Mouse (Mus musculus) urinary bladder, postnatal 25 days (tissue): ENCODE measurements around the gene Spag8.
A peak's percentile ranks its signal among the peaks of the same experiment; 100 is the strongest.

Experiments used
- DNase-seq: peaks from one replicate; pipeline ENCODE4 v3.0.0; 2022; ENCODE audit warnings: low spot score

The Spag8 gene

DNA sequence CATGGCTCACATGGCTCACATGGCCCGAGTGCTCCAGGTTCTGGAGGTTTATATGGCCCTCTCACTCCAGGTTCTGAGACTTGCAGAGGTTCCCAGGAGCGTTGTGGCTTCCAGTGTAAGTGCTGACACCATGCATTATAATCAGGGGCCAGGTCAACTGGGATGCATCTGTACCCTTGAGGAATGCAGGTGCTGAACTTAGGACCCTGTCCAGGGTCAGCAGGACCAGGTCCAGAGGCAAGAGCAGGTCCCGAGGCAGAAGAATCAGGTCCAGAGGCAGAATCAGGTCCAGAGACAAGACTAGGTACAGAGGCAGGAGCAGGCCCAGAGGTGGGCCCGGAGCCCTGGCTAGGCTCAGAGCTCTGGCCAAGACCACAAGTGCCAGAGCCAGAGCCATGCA lies 668 bp downstream of the Spag8 start:
- DNase-seq: no peak

DNA sequence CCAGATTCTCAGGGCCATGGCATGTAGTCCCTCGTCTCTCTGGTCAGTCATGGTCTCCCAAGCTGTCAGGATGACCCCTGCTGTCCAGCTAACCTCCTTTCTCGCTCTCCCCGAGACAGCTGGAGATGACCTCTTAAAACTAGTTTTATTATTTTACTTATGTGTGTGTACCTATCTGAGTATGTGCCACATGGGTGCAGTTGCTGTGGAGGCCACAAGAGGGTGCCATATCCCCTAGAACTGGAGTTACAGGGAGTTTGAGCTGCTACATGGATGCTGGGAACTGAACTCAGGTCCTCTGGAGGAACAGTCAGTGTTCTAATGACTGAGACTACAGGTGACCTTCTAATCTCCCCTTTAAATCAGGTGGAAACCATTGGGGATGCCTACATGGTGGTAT lies 3.6 kb downstream of the Spag8 start:
- DNase-seq: no peak

- DNase-seq: no peak
These were observed 12.9 kb downstream of the Spag8 start for GRCm38 (mm10) chr4:43640491-43640890.

DNA sequence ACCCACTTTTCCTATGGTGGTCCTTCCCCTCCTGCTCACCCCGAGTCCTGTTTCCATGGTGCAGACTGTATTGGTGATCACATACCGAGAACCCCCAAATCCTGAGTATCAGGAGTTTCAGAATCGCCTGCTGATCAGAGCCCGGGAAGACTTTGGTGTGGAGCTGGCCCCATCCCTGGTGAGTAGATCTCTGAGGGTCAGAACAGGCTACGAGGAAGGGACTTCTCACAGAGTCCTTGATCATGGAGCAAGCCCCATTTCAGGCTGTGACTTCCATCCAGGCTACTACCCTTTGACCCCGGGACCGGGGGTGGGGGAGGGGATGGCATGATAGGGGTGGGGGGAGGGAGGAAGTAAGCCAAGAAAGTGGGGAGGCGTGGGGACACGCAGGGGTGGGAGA lies 13.3 kb downstream of the Spag8 start:
- DNase-seq: no peak

- DNase-seq: no peak
These were observed 16.6 kb downstream of the Spag8 start for GRCm38 (mm10) chr4:43636751-43637150.

DNA sequence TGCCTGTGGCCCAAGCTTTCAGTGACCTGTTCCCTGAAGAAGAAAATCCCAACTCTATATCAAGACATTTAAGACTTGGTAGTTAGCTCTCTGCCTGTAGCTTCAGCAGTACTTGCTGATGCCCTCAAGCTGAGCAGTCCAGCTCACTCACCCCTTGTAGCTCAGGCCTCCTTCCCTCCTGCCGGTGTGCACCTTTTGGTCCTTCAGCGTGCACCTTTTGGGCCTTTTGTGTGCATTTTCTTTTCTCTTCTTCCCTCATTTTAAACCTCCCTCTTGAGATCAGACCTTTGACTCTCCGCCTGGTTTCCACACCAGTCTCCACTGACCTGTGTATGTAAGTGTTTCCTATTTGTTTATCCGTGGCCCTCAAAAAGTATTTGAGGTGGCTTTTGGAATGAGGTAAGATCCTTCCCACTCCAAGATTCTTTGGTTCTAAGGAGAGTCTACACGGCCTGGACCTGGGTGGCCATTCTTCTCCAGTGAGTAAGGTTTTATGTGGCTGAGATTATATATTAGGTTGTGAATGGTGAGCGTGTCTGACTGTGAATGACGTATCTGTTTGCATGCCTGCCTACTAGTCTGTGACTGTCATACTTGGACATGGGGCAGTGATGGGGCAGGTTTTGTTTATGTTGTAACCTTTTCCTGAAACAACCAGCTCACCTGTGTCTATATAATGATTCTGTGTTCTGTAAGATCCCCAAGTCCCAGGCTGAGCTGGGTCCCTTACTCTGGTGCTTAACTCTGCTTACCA lies 18.6 kb downstream of the Spag8 start:
- no peak for DNase-seq

GRCm38 (mm10) chr4:43633736-43634135 lies 19.7 kb downstream of the Spag8 start:
- no peak for DNase-seq

DNA sequence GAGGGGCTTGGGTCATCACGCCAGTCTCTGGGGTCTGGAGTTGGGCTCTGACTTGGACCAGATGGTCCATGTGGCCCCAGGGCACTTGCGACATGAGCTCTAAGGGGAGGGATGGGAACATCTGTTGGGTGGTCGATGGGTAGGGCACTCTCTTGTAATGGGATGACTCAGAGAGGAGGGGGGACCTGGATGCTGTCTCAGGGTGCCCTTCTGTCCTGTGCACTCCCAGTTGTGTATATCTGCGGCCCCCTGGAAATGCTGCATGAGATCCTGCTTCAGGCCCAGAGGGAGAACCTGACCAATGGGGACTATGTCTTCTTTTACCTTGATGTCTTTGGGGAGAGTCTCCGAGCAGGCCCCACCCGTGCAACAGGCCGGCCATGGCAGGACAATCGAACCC lies 20.1 kb downstream of the Spag8 start:
- no peak for DNase-seq

DNA sequence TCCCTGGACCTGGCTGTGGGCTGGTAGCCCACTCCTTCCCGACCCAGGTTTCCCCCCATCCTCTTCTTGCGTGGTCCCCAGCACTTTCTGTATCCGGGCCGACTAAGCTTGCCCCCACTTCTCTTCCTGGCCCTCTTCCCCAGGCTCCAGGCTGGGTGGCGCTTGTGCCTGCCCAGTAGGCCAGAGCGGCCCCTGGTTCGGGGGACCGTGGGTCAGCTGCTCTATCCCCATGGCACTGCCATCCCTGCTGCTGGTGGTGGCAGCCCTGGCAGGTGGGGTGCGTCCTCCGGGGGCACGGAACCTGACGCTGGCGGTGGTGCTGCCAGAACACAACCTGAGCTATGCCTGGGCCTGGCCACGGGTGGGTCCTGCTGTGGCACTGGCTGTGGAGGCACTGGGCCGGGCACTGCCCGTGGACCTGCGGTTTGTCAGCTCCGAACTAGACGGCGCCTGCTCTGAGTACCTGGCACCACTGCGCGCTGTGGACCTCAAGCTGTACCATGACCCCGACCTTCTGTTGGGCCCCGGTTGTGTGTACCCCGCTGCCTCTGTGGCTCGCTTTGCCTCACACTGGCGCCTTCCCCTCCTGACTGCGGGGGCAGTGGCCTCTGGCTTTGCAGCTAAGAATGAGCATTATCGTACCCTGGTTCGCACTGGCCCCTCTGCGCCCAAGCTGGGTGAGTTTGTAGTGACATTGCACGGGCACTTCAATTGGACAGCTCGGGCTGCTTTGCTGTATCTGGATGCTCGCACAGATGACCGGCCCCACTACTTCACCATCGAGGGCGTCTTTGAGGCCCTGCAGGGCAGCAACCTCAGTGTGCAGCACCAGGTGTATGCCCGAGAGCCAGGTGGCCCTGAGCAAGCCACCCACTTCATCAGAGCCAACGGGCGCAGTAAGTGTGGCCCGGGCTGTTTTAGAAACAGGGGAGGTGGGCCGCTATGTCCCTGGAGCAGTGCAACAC lies 21.2 kb downstream of the Spag8 start:
- no peak for DNase-seq

DNA sequence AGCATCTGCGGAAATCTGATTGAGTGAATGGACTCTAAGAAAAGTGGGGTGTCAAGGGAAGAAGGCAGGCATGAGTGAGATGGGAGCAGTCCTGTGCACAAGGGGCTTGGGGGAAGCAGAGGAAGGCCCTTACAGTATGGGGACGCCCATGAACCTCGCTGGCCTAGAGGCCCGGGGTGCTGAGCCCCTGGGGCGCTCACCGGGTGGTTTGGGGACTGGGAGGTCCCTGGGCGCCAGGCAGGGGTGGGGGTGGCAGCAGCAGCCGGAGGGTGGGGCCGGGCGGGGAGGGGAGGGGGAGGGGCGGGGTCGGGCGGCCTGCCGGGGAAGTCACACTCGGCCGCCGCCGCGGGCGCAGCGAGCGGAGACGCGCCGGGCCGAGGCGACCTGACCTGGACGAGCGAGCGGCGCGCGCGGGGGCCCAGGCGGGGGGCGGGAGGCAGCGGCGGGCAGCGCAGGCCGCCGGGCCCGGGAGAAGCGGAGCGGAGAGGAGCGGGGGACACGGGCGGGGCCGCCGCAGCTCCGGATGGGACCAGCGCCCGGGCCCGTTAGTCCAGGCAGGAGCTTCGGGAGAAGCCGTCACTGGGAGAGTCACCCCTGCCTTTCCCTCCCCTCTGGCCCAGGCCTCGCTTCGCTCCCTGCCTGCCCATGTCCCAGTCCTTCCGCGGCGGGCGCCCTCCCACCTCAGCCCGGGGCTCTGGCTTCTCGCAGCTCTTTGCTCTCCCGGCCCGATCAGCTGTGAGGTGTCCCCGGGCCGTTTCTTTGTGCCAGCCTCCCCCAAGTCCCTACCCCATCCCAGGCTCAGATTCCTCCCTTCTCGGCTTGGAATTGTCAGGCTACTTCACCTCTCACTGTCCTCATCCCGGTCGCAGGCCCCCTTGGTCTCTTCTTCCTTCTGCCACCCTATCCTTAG lies 22.1 kb downstream of the Spag8 start, which contains the start of gene Npr2:
Npr2 (plus strand) TSS at position 890 of the 910 bp plus-strand sequence.
- no peak for DNase-seq

DNA sequence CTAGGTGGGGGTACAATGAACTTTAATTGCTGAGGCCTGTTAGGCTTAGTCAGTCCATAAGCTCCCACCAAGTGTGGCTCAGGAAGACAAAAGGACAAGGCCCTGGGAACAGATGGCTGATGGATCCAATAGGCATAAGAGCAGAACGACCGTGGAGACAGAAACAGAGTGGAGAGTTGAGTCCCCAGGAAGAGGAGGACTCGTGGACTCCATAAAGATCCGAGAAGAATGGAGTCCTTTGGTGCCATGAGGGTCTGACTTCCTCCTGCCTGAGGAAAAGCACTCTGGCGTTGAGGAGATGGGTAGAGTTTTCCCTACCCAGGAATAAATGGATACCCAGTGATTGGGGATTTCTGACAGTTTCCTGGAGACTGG lies 22.7 kb downstream of the Spag8 start:
- no peak for DNase-seq

DNA sequence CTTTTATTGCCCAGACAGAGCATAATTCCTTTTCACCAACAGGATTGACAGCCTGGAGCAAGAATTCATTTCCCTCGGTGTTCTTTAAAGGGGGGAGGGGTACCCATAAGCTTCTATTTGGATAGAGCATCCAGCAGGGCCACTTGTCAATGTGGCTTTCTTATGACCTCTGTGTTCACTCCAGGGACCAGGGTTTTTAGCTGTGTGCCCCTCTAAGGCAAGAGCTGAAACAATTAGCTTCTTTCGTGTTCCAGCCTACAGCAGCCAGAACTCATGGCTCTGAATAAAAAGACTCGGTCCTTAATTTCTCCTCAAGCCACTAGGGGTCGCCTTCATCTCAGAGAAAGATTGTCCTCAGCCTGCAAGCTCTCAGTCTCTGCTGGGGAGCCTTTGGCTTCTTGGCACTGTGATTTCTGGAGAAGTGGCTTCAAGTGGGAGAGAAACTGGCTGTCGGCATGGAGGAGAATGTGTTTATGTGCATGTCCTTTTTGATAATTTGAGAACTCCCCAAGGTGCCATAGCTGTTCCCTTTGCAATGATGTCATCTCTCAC lies 23.3 kb downstream of the Spag8 start:
- peak; percentile 66 for DNase-seq

DNA sequence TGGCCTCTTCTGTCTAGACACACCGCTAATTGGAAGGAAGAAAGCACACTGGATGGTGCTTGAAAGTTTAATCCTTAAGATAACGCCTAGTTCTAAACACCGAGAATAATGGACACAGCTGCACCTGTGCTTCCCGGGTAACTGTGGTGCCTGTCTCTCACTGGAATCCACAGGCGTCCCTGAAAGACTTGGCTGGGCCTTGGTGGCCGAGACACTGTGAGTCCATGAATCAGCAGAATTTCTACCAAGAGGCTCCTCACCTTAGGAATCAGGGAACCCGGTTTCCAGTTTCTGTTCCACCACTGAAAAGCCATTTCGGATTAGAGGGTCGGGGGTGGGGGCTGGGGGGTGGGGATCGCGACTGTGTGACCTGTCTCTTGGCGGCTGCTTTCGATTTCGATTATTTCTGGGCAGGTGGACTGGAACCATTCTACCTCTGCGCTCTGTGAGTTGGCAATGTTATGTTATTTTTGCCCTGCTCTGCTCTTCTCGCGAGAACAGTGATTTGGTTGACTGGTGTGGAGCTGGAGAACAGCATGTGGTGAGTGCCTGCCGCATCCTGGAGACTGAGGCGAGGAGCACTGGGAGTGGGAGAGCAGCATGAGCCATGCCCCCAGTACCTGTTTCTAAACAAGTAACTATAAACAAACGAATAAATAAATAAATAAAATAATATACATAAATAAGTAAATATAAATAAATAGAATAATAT lies 24.1 kb downstream of the Spag8 start:
- no peak for DNase-seq

DNA sequence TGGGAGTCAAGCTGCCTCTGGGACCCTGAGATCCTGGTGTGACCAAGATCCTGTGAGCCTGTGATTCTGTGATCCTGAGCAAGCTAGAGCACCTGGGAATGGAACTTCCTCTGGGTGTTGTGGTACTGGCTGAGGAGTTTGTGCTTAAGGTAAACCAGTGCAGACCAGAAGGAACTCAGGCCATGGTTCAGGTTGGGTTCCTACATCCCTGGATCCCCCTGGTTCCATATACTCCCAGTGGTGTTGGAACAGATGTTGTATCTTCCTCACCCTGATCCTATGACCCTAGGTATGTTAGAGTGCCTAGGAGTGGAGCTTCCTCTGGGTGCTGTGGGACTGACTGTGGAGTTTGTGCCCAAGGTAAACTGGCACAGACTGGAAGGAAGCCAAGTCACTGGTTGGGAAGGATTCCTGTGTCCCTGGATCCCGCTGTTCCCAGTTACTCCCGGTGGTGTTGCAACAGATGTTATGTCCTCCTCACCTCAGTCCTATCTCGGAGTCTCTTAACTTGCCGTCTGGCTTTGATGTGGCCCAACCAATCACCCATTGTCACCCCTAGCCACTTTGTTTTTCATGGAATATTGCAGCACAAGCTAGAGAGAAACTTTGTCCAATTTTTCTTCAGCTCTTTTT lies 33.1 kb downstream of the Spag8 start:
- DNase-seq: no peak

DNA sequence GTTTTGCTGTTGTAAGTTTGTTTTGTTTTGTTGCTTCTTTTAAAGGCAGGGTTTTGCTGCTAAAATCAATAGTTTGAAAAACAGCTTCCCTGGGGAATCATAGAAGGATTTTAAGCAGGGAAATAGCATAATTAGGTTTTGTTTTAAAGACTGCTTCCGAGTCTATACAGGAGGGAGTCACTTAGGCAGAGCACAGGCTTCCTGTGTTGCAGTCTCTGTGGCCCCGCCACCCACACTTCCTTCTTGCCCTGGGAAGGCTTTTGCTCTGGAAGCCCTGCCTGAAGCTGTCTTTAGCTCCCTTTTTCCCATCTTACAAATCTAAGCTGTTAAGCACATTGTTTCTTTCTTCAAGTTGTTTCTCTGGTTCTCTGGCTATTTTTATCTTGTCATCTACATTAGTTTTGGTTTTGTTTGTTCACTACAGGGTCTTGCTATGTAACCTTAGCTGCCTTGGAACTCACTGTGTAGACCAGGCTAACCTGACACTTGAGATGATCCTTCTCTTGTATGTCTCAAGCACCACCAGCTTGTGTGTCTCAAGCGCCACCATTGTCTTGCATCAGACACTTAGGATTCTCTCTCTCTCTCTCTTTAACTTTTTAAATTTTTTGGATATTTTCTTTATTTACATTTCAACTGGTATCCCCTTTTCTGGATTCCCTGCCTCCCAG lies 40.2 kb downstream of the Spag8 start:
- DNase-seq: no peak

GRCm38 (mm10) chr4:43612534-43612933 lies 40.9 kb downstream of the Spag8 start:
- no peak for DNase-seq

GRCm38 (mm10) chr4:43604751-43605685 lies 48.4 kb downstream of the Spag8 start:
- DNase-seq: no peak

DNA sequence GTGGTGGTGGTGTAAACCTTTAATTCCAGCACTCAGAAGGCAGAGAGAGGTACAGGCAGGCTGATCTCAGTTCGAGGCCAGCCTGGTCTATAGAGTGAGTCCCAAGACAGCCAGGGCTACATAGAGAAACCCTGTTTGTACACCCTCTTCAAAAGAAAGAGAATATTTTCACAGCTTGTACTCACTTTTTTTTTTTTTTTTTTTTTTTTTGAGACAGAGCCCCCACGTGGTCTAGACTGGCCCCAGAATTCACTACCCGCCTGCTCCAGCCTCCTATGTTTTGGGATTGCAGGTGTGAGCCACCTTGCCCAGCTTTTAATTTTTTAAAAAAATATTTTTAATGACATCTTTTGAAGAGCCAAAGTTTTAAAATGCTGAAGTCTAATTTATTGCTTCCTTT lies 49.3 kb downstream of the Spag8 start:
- no peak for DNase-seq
